Mouse (Mus musculus): ENCODE results near the gene Cd3d. TPM values are rescaled to one million over a fixed set of nuclear protein-coding genes. Genes with fewer than 3 reads are reported as not detected.

Gene Cd3d
- total RNA-seq, 1 experiment: not detected

- H3K9ac ChIP-seq (ENCODE audit: insufficient read depth, low read depth, low read length, poor library complexity, severe bottlenecking): no peak overlapping the region
- peaks cover 0 to 2% of the 10 kb centered on the region in 2 experiments; a peak in 1 of 4 replicates for H3K4me1 ChIP-seq (ENCODE audit: control insufficient read depth in 2 of 2, insufficient read depth in 2 of 2, low read length in 2 of 2, poor library complexity in 1 of 2)
- in situ Hi-C loops (cut with MboI; ENCODE audit: low sequenced_read_pairs in 2 of 2, unreplicated experiment in 2 of 2): no loop called here
- no peak overlapping the region for H3K4me3 ChIP-seq (ENCODE audit: insufficient read depth in 1 of 2, low read depth in 1 of 2, low read length in 2 of 2, poor library complexity in 1 of 2, severe bottlenecking in 1 of 2)
- H3K36me3 ChIP-seq (ENCODE audit: control insufficient read depth, insufficient read depth, low read length, poor library complexity, severe bottlenecking): no peaks in the 10 kb centered on the region
- TF ChIP-seq MAFK (IDR thresholded peaks at IDR 0.05; ENCODE audit: insufficient read depth, low read depth, low read length) (no peak), CHD2 (IDR thresholded peaks at IDR 0.05; ENCODE audit: low read depth, low read length) (no peak), ZC3H11A (IDR thresholded peaks at IDR 0.05; ENCODE audit: borderline replicate concordance, low read depth, low read length) (no peak), HCFC1 (IDR thresholded peaks at IDR 0.05; ENCODE audit: borderline replicate concordance, insufficient read depth, low read length) (no peak), ZNF384 (IDR thresholded peaks at IDR 0.05; ENCODE audit: low read depth, low read length) (no peak)
- no peaks in the 10 kb centered on the region for H3K9me3 ChIP-seq (ENCODE audit: control insufficient read depth, insufficient read depth, low read depth, low read length)
- no peak for DNase-seq (ENCODE audit: low read depth, low spot score)
- H3K27ac ChIP-seq (ENCODE audit: insufficient read depth, low read depth, low read length, poor library complexity, severe bottlenecking): no peak overlapping the region
Measured at GRCm38 (mm10) chr9:44982081-44982480, 495 bp downstream of the Cd3d start.

GRCm38 (mm10) chr9:44982531-44982930 lies 945 bp downstream of the Cd3d start:
- Histone ChIP-seq H3K4me3 (ENCODE audit: insufficient read depth in 1 of 2, low read depth in 1 of 2, low read length in 2 of 2, poor library complexity in 1 of 2, severe bottlenecking in 1 of 2) (no peak overlapping the region), H3K9me3 (ENCODE audit: control insufficient read depth, insufficient read depth, low read depth, low read length) (no peaks in the 10 kb centered on the region), H3K36me3 (ENCODE audit: control insufficient read depth, insufficient read depth, low read length, poor library complexity, severe bottlenecking) (no peaks in the 10 kb centered on the region), H3K4me1 (ENCODE audit: control insufficient read depth in 2 of 2, insufficient read depth in 2 of 2, low read length in 2 of 2, poor library complexity in 1 of 2) (peaks cover 0 to 2% of the 10 kb centered on the region in 2 experiments; a peak in 1 of 4 replicates), H3K9ac (ENCODE audit: insufficient read depth, low read depth, low read length, poor library complexity, severe bottlenecking) (no peak overlapping the region), H3K27ac (ENCODE audit: insufficient read depth, low read depth, low read length, poor library complexity, severe bottlenecking) (no peak overlapping the region)
- DNase-seq (ENCODE audit: low read depth, low spot score): no peak
- TF ChIP-seq CHD2 (IDR thresholded peaks at IDR 0.05; ENCODE audit: low read depth, low read length): no peak
- TF ChIP-seq HCFC1 (IDR thresholded peaks at IDR 0.05; ENCODE audit: borderline replicate concordance, insufficient read depth, low read length): no peak
- no peak for TF ChIP-seq ZC3H11A (IDR thresholded peaks at IDR 0.05; ENCODE audit: borderline replicate concordance, low read depth, low read length)
- no peak for TF ChIP-seq ZNF384 (IDR thresholded peaks at IDR 0.05; ENCODE audit: low read depth, low read length)
- TF ChIP-seq MAFK (IDR thresholded peaks at IDR 0.05; ENCODE audit: insufficient read depth, low read depth, low read length): no peak
- in situ Hi-C loops (cut with MboI; ENCODE audit: low sequenced_read_pairs in 2 of 2, unreplicated experiment in 2 of 2): no loop called here

DNA sequence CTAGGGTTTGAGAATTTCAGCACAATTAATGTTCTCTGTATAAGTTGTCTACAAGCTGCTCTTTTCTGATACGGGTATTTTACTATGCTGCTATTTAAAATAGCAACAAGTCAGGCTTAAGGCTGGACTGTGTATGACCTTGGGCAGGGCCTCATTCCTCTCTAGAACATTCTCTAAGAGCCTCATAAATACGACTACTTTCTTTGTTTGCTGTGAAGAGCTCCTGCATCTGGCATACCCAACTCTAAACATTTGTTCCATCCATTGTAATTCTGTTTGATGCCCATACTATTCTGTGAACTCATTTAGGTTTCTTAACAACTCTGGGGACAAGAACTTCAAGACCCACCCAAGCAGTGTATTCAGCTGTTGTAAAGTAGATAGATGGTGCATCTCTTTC lies 1.4 kb downstream of the Cd3d start:
- no peaks in the 10 kb centered on the region for H3K9me3 ChIP-seq (ENCODE audit: control insufficient read depth, insufficient read depth, low read depth, low read length)
- in situ Hi-C loops (cut with MboI; ENCODE audit: low sequenced_read_pairs in 2 of 2, unreplicated experiment in 2 of 2): no loop called here
- TF ChIP-seq ZC3H11A (IDR thresholded peaks at IDR 0.05; ENCODE audit: borderline replicate concordance, low read depth, low read length) (no peak), ZNF384 (IDR thresholded peaks at IDR 0.05; ENCODE audit: low read depth, low read length) (no peak), CHD2 (IDR thresholded peaks at IDR 0.05; ENCODE audit: low read depth, low read length) (no peak), HCFC1 (IDR thresholded peaks at IDR 0.05; ENCODE audit: borderline replicate concordance, insufficient read depth, low read length) (no peak), MAFK (IDR thresholded peaks at IDR 0.05; ENCODE audit: insufficient read depth, low read depth, low read length) (no peak)

DNA sequence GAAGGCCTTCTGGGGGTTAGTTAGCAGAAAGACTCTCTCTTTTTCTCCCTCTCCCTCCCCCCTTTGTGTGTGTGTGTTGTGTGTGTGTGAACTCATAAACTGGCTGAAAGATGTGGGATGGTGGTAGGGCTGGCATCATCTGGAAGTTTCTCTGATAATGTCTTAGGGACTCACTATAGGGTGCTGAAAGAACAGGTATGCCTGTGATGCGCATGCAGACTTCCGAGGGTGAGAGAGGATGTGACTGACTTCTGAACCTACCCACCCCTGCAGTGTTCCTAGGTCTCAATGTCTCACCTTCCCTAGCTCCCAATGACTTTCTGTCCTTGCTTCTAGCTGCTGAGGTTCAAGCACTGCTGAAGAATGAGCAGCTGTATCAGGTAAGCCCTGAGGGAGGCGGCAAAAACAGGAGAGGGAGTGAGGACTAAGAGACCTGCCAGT lies 4.2 kb downstream of the Cd3d start:
- in situ Hi-C loops (cut with MboI; ENCODE audit: low sequenced_read_pairs in 2 of 2, unreplicated experiment in 2 of 2): no loop called here
- Histone ChIP-seq H3K36me3 (ENCODE audit: control insufficient read depth, insufficient read depth, low read length, poor library complexity, severe bottlenecking) (no peaks in the 10 kb centered on the region), H3K4me1 (ENCODE audit: control insufficient read depth in 2 of 2, insufficient read depth in 2 of 2, low read length in 2 of 2, poor library complexity in 1 of 2) (peaks cover 0 to 2% of the 10 kb centered on the region in 2 experiments; a peak in 1 of 4 replicates), H3K9me3 (ENCODE audit: control insufficient read depth, insufficient read depth, low read depth, low read length) (no peaks in the 10 kb centered on the region), H3K9ac (ENCODE audit: insufficient read depth, low read depth, low read length, poor library complexity, severe bottlenecking) (no peak overlapping the region), H3K4me3 (ENCODE audit: insufficient read depth in 1 of 2, low read depth in 1 of 2, low read length in 2 of 2, poor library complexity in 1 of 2, severe bottlenecking in 1 of 2) (no peak overlapping the region), H3K27ac (ENCODE audit: insufficient read depth, low read depth, low read length, poor library complexity, severe bottlenecking) (no peak overlapping the region)
- no peak for DNase-seq (ENCODE audit: low read depth, low spot score)
- no peak for TF ChIP-seq CHD2 (IDR thresholded peaks at IDR 0.05; ENCODE audit: low read depth, low read length)
- TF ChIP-seq HCFC1 (IDR thresholded peaks at IDR 0.05; ENCODE audit: borderline replicate concordance, insufficient read depth, low read length): no peak
- no peak for TF ChIP-seq ZC3H11A (IDR thresholded peaks at IDR 0.05; ENCODE audit: borderline replicate concordance, low read depth, low read length)
- no peak for TF ChIP-seq MAFK (IDR thresholded peaks at IDR 0.05; ENCODE audit: insufficient read depth, low read depth, low read length)
- TF ChIP-seq ZNF384 (IDR thresholded peaks at IDR 0.05; ENCODE audit: low read depth, low read length): no peak

More for the DNA sequence above, 1.4 kb downstream of the Cd3d start:
- Histone ChIP-seq H3K4me1 (ENCODE audit: control insufficient read depth in 2 of 2, insufficient read depth in 2 of 2, low read length in 2 of 2, poor library complexity in 1 of 2) (peaks cover 0 to 2% of the 10 kb centered on the region in 2 experiments; a peak in 1 of 4 replicates), H3K4me3 (ENCODE audit: insufficient read depth in 1 of 2, low read depth in 1 of 2, low read length in 2 of 2, poor library complexity in 1 of 2, severe bottlenecking in 1 of 2) (no peak overlapping the region), H3K36me3 (ENCODE audit: control insufficient read depth, insufficient read depth, low read length, poor library complexity, severe bottlenecking) (no peaks in the 10 kb centered on the region), H3K9ac (ENCODE audit: insufficient read depth, low read depth, low read length, poor library complexity, severe bottlenecking) (no peak overlapping the region), H3K27ac (ENCODE audit: insufficient read depth, low read depth, low read length, poor library complexity, severe bottlenecking) (no peak overlapping the region)
- no peak for DNase-seq (ENCODE audit: low read depth, low spot score)

Data from ES-E14 (cell line).